Mouse (Mus musculus) ovary, adult 18-20 months (tissue): ENCODE results near the gene Dusp1.

Experiments used
- DNase-seq: peaks from one replicate; pipeline ENCODE4 v3.0.0; 2022; ENCODE audit warnings: low spot score, mixed read lengths

Dusp1 gene

GRCm38 (mm10) chr17:26464481-26464880 lies 97.4 kb downstream of the Dusp1 start:
- DNase-seq: no peak

GRCm38 (mm10) chr17:26463984-26464383 lies 97.9 kb downstream of the Dusp1 start:
- DNase-seq: peak; percentile 46

DNA sequence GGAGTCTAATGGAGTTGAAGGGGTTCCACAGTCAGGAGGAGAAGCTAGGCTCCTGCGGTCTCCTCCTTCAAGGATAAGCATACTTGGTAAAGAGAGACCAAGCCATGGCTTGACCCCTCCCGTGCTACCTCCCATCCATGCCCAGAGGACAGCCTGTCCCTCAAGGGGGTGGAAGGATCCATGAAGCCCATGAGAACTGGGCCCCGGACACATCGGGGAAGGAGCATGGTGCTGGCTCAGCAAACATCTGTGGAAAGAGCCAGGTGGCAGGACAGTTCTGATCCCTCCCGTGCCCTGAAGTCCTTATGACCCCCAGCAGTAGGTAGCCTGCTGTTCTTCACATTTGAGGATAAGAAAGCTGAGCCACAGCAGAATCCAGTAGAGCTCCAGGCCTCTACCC lies 98.5 kb downstream of the Dusp1 start:
- no peak for DNase-seq

DNA sequence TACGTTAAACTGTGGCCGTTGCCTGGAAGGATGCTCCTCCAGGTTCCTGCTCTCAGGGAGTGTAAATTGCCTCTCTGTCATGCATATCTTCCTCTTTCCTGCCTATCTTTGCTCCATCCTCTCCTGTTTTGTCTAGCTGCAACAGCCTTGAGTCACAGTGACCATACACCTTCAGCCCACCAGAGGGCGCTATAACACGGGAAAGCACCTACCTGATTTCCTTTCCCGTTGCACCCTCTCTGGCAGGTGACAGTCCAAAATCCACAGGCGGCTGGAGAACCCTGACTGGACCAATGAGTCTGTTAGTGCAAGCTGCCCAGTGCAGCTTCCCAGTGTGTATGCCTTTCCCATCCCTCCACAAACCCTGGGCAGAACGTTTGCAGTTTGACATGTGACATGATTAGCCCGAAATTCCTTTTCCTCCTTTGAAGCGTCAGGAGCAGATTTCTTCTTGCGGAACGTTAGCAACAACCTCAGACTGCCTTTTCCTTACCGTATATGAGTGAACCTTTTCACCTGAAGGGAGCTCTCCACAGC lies 99.2 kb downstream of the Dusp1 start:
- no peak for DNase-seq

DNA sequence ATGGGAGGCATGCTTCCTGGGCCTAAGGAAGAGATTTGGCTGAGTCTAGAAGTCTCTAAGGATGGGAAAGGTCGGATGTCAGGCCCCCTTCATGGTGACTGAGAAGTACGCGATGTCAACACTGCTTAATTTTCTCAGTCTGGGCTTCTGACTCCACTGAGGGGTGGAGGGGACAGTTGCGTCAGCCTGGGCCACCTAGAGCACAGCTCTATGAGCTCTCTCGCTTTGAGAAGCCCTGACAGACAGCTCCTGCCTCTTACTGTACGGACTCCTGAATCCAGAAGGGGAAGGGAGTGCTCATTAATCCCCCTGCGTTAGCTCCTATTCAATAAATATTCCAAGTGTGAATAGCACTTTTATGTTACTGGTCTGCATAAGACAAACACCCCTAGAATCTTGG lies 103.9 kb downstream of the Dusp1 start:
- no peak for DNase-seq

- DNase-seq: no peak
Observed at GRCm38 (mm10) chr17:26457506-26457905, 104.4 kb downstream of the Dusp1 start.
